Mouse (Mus musculus) small intestine, adult 2 months (tissue): ENCODE measurements around the gene Hs3st6. TPM values are rescaled to one million over a fixed set of nuclear protein-coding genes. Genes with fewer than 3 reads are reported as not detected.

Experiments
- H3K27ac ChIP-seq: fragments of 200-500 bp; 2 replicates; pipeline ENCODE4 v1.5.1; 2012; ENCODE audit warnings: low read depth, low read length, control low read depth, inconsistent platforms; ENCODE audit not compliant: insufficient read depth
- H3K27me3 ChIP-seq: fragments of 200-500 bp; 2 replicates; pipeline ENCODE4 v1.6.1; 2012; ENCODE audit warnings: mild to moderate bottlenecking, moderate library complexity, low read length, inconsistent platforms; ENCODE audit not compliant: control insufficient read depth, insufficient read depth
- H3K36me3 ChIP-seq: fragments of 200-500 bp; 2 replicates; pipeline ENCODE4 v1.6.1; 2012; ENCODE audit warnings: mild to moderate bottlenecking, low read length, control low read depth, inconsistent platforms; ENCODE audit not compliant: control insufficient read depth, insufficient read depth
- H3K4me1 ChIP-seq: fragments of 200-500 bp; 2 replicates; pipeline ENCODE4 v1.6.1; 2012; ENCODE audit warnings: low read length, inconsistent platforms, mixed read lengths; ENCODE audit not compliant: control insufficient read depth, insufficient read depth, insufficient read length
- H3K4me3 ChIP-seq: fragments of 200-500 bp; 2 replicates; pipeline ENCODE4 v1.5.1; 2012; ENCODE audit warnings: low read depth, mild to moderate bottlenecking, control low read depth, inconsistent platforms, low read length, moderate library complexity
- CTCF ChIP-seq: fragments of 200-500 bp; IDR thresholded peaks from 2 replicates; pipeline ENCODE4 v1.5.1; 2012; ENCODE audit warnings: low read depth, mild to moderate bottlenecking, control low read depth, inconsistent platforms, low read length, moderate library complexity, mixed read lengths; ENCODE audit not compliant: insufficient replicate concordance, insufficient read length; ENCODE audit errors: extremely low read depth
- POLR2A ChIP-seq: fragments of 200-500 bp; IDR thresholded peaks from 2 replicates; pipeline ENCODE4 v1.6.1; 2012; ENCODE audit warnings: low read depth, mild to moderate bottlenecking, control low read depth, inconsistent platforms, low read length, moderate library complexity
- WGBS: fragments of 180-500 bp; shearing (Covaris S2); methylation state at CpG from one replicate; pipeline ENCODE4 v1.1.7; 2018; 5-methylcytosine and 5-hydroxymethylcytosine counted together
- polyA plus RNA-seq: library from polyadenylated mRNA; depleted of rRNA; stranded (reverse); fragments of >200 nt; gene quantifications from 2 replicates; pipeline ENCODE4 v1.2.3, GENCODE M21; 2012

The Hs3st6 gene
- polyA plus RNA-seq, 1 experiment = 1.7 TPM

DNA sequence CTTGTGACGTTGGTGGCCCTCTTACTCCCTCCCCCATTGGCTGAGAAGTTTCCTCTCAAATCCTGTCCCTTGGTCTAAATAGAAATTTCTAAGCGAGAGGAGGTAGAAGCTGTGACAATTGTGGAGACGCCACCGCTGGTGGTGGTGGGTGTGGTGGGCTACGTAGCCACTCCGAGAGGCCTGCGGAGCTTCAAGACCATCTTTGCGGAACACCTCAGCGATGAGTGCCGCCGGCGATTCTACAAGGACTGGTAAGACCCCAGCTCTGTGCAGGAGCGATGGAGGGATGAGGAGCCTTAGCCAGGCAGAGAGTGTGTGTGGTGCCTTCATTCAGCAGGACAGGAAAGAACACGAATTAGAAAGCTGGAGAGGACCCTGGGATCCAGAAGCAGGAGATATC is 22.0 kb upstream of the Hs3st6 start:
- TF ChIP-seq POLR2A (no peak), CTCF (no peak)
- Histone ChIP-seq H3K36me3 (no peaks in the 10 kb centered on the region), H3K4me1 (peaks cover 4% of the 10 kb centered on the region; the same call in 1 of the 2 replicates), H3K27me3 (no peaks in the 10 kb centered on the region), H3K4me3 (no peak overlapping the region), H3K27ac (no peak overlapping the region)
- WGBS = 82% methylated on average over 14 of the region's 14 CpGs

DNA sequence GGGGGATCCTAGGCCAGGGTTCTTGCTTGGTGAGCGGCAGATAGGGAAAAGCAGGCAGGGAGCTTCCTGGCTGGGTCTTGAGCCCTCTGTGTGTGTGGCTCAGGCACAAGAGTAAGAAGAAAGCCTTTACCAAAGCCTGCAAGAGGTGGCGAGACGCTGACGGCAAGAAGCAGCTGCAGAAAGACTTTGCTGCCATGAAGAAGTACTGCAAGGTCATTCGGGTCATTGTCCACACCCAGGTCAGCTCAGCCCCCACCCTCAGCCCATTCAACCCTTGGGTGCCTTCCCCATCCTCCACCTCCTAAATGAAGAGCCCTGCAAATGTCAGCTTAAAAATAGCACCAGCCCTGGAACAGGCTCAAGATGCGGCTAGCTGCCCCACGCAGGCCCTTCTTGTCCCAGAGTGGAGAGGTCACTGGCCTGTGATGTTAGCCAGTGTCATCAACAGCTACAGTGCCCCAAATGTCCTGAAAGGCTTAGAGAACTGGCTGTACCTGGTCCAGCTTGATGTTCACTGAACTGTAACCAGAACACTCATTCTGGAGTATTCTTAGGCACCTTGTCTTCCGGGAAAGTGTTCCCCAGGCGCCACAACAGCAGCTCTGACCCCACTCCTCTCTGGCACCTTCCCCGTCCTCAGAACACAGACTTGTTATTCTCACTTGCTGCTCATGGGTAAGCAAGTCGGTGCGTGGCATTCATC is 20.4 kb upstream of the Hs3st6 start:
- H3K27ac ChIP-seq = no peak overlapping the region
- WGBS = 85% methylated on average over 12 of the region's 12 CpGs

DNA sequence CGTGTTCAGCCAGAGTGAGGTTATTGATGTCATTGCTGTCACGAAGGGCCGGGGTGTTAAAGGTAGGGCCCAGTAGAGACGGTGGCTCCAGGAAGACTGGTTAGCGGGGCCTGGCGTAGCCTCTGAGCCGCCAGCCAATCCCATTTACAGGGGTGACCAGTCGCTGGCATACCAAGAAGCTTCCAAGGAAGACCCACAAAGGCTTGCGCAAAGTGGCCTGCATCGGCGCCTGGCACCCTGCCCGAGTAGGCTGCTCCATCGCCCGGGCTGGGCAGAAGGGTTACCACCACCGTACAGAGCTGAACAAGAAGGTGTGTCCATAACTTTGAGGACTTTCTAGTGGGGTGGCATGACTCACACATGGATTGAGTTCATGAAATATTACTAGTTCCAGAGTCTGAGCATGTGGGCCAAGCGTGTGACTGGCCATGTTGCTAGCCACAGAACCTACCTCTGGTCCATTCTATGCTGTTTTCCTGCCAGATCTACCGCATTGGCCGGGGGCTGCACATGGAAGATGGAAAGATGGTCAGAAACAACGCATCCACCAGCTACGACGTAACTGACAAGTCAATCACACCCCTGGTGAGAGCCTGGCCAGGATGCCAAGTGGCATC is 19.2 kb upstream of the Hs3st6 start:
- Histone ChIP-seq H3K36me3 (no peaks in the 10 kb centered on the region), H3K27ac (no peak overlapping the region)
- no peak for TF ChIP-seq CTCF
- TF ChIP-seq POLR2A = no peak

More for the DNA sequence above, 20.4 kb upstream of the Hs3st6 start:
- H3K4me1 ChIP-seq = peaks cover 9% of the 10 kb centered on the region; the same call in 1 of the 2 replicates
- H3K4me3 ChIP-seq = no peak overlapping the region
- H3K36me3 ChIP-seq = no peaks in the 10 kb centered on the region
- TF ChIP-seq CTCF = no peak
- H3K27me3 ChIP-seq = no peaks in the 10 kb centered on the region

DNA sequence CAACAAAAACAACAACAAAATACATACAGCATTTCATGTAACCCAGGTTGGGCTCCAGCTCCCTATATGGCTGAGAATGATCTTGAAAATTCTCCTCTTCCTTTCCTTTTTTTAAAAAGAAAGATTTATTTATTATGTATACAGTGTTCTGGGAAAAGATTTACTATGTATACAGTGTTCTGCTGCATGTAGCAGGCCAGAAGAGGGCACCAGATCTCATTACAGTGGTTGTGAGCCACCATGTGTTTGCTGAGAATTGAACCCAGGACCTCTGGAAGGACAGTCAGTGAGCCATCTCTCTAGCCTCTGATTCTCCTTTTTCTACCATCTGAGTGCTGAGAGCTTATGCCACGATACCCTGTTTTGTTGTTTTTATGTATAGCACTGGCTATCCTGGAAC is 18.3 kb upstream of the Hs3st6 start:
- no peak overlapping the region for H3K4me3 ChIP-seq
- WGBS = 89% methylated on average over 1 of the region's 1 CpGs

More for the DNA sequence above, 19.2 kb upstream of the Hs3st6 start:
- WGBS = 89% methylated on average over 21 of the region's 21 CpGs
- Histone ChIP-seq H3K4me3 (no peak overlapping the region), H3K4me1 (peaks cover 15% of the 10 kb centered on the region; the same call in 1 of the 2 replicates), H3K27me3 (no peaks in the 10 kb centered on the region)

DNA sequence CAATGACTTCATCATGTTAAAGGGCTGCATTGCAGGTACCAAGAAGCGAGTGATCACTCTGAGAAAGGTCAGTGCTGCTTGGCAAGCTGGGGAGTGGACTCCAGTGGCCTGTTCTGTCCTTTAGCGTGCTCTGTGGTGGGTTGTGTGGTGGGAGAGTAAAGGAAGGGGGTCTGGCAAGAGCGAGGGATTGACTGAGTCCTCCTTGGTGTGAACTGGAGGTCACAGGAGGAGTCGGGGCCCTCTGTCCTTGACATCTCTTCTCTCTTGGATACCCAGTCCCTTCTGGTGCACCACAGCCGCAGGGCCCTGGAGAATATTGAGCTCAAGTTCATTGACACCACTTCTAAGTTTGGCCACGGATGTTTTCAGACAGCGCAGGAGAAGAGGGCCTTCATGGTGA is 17.3 kb upstream of the Hs3st6 start:
- no peak overlapping the region for H3K4me3 ChIP-seq
- WGBS = 88% methylated on average over 7 of the region's 7 CpGs
- peak overlapping the region; percentile 60; the same call in 1 of the 2 replicates for H3K27ac ChIP-seq
- TF ChIP-seq CTCF (no peak), POLR2A (no peak)
- peaks cover 15% of the 10 kb centered on the region; the same call in 1 of the 2 replicates for H3K4me1 ChIP-seq
- H3K36me3 ChIP-seq = no peaks in the 10 kb centered on the region
- no peaks in the 10 kb centered on the region for H3K27me3 ChIP-seq

More for the DNA sequence above, 18.3 kb upstream of the Hs3st6 start:
- H3K36me3 ChIP-seq = no peaks in the 10 kb centered on the region
- no peak overlapping the region for H3K27ac ChIP-seq
- no peak for TF ChIP-seq POLR2A
- TF ChIP-seq CTCF = no peak
- H3K4me1 ChIP-seq = peaks cover 15% of the 10 kb centered on the region; the same call in 1 of the 2 replicates
- H3K27me3 ChIP-seq = no peaks in the 10 kb centered on the region

DNA sequence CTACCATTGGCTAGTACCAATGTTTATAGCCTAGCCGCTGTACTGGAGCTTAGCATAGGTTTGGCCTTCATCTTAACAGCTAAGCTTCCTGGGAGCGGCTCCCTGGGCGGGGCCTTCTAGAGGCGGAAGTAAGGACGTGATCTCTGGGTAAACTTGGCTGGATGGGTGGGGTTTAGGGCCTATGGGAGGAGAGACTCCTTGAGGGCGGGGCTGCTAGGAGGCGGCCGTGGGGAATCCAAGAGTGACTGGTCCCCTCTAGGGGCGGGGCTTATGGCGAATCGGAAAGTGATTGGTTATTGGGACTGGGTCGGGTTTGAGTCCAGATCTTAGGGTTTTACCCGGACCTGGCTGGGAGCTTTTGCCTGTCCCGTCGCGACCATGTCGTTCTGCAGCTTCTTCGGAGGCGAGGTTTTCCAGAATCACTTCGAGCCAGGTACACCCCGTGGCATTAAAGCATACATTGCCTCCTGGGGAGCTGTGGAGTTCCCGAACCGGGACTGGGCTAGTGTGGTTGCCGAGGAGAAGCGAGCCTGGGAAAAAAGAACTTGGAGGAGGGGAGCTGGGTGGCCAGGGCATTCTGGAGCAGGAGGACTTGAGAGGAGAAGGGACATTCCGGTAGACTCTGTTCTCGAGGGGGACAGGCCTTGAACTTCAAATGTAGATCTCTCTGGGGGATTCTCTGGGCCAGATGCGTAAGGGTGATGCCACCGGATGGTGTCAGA is 16.3 kb upstream of the Hs3st6 start, which contains the start of gene Msrb1:
Gene Msrb1, plus strand, starts transcription at position 313 of the 722 bp plus-strand sequence.
- peak within 1 kb of the TSS; percentile 75 for H3K27ac ChIP-seq
- H3K4me3 ChIP-seq = peak within 1 kb of the TSS; percentile 80
- WGBS = under 1% methylated on average over 29 of the region's 29 CpGs
- H3K27me3 ChIP-seq = no peaks in the 10 kb centered on the region
- H3K4me1 ChIP-seq = peaks cover 15% of the 10 kb centered on the region; the same call in 1 of the 2 replicates
- H3K36me3 ChIP-seq = peaks cover 5% of the 10 kb centered on the region
- TF ChIP-seq CTCF = no peak
- TF ChIP-seq POLR2A = peak; percentile 95
